Mouse (Mus musculus) embryo, embryonic 11 days (tissue): ENCODE data around the gene H2afy.
A peak's percentile ranks its signal among the peaks of the same experiment; 100 is the strongest.

ENCODE experiments used
- DNase-seq: peaks from one replicate; pipeline ENCODE4 v3.0.0-alpha.2; 2015

Gene H2afy

GRCm38 (mm10) chr13:56110694-56111531 lies 25.2 kb downstream of the H2afy start:
- DNase-seq = no peak

GRCm38 (mm10) chr13:56109703-56110102 lies 26.5 kb downstream of the H2afy start:
- no peak for DNase-seq

- DNase-seq = no peak
These were observed 27.2 kb downstream of the H2afy start for GRCm38 (mm10) chr13:56108849-56109519.

DNA sequence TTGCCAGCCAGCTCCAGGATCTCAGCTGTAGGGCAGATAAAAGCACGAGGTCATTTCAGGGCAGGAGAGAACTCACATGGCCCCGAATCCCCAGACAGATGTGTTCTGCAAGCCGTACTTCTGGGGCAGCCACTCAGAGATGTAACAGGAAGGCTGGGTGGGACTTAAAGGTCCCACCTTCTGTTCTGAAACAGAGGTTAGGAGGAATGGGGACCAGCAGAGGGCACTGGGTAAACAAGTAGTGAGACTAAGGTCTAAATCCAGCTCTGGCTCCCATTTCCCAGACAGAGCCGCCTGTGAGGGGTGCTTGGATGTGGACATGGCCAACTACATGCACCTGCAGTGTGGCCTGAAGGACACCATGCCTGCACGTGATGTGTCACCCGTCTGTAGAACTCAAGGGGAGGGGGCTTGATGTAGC lies 31.2 kb downstream of the H2afy start:
- no peak for DNase-seq

DNA sequence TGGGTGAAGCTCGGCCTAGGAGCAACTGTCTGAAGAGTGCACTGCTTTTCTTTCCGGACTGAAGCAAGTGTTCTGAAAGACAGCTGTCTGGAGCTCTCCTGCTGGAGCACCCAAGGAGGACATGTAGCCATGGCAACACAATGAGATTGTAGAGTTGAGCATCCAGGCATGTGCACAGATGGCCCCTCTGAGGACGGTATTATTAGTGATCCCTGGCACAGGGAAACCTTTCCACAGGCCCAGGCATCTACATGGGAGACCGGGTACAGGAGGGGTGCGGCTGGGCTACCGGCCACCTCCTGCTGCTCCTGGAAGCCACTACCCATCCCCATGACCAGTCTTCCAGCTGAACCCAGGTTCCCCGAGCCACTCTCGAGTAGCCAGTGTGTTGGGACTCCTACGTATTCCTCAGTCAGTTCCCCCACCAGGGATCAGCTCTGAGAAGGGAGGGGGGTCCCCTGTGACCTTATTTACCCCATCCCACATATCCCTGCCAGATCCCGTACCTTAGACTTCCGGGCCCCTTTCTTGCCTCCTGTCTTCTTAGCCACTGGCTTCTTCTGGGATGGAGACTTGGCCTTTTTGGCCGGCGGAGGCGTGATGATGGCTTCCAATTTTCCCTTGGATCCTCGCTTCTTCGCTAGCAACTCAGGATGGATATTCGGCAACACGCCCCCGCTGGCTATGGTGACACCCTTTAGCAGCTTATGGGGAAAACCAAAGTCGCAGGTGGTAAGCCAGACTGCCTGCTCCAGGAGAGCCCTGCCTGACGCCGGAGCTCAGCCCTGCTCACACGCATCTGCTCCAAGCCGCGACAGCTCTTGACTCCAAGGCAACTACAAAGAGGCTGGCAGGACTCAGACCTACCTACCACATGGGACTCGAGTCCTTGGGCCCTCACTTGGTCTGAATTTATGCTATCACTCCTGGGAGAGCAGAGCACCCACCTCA lies 32.1 kb downstream of the H2afy start:
- no peak for DNase-seq

GRCm38 (mm10) chr13:56102160-56102559 lies 34.0 kb downstream of the H2afy start:
- no peak for DNase-seq

- no peak for DNase-seq
These were observed 40.5 kb downstream of the H2afy start for GRCm38 (mm10) chr13:56095601-56096195.

DNA sequence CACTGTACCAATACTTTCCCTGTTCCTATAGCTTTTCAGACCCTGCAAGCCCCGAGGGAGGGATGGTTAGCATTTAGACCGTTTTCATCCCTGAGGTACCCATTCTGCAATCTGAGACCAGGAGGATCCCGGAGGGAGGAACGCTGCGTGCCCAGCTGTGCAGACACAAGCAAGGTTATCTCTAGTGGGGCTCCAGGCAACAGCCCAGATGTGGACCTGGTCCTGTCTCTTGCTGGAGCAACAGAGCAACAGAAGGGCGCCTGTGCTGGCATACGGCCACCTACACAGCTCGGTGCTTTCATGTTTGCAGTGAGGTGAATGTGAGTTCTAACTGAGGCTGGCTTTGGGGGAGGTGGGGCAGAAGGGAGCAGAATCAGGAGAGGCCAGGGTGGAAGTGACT lies 41.6 kb downstream of the H2afy start:
- DNase-seq = no peak

DNA sequence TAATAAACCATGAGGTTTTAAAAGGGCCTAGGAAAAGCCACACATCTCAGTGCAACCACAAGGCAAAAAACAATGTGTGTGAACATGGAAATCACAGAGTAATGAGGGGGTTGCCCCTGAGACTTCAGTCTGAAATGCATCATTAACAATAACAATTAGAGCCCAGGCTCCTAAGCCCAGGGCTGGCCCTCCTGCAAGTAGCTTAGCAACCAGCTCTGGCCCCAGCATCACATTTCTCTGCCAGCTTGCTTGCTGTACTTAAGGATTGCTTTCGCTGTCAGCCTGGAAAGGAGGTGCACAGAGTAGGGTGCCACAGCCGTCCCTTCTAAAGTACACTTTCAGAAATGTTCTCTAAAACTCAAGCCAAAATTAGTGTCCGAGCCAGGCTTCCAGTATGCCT lies 42.5 kb downstream of the H2afy start:
- DNase-seq = no peak

- no peak for DNase-seq
These were observed 43.6 kb downstream of the H2afy start for GRCm38 (mm10) chr13:56092606-56093005.

- no peak for DNase-seq
These were observed 45.6 kb downstream of the H2afy start for GRCm38 (mm10) chr13:56090597-56090996.

DNA sequence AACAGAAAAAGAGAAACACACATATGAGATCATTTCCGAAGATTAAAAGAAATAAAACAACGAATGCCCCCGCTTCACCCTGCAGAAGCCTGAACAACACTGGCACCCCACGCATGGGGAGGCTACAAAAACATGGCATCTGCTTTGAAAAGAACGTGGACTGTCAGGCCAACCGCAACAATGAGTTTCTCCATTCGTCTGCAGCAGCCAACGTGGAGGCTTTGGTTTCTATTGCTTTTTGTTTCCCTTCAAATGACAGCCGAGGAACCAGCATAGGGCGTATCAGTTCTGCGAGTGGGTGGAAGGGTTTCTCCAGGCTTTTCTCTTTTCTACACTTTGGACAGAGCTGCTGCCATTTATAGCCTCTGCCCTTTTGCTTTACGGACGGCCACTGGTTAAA lies 47.6 kb downstream of the H2afy start:
- no peak for DNase-seq

GRCm38 (mm10) chr13:56087936-56088335 lies 48.2 kb downstream of the H2afy start:
- no peak for DNase-seq

DNA sequence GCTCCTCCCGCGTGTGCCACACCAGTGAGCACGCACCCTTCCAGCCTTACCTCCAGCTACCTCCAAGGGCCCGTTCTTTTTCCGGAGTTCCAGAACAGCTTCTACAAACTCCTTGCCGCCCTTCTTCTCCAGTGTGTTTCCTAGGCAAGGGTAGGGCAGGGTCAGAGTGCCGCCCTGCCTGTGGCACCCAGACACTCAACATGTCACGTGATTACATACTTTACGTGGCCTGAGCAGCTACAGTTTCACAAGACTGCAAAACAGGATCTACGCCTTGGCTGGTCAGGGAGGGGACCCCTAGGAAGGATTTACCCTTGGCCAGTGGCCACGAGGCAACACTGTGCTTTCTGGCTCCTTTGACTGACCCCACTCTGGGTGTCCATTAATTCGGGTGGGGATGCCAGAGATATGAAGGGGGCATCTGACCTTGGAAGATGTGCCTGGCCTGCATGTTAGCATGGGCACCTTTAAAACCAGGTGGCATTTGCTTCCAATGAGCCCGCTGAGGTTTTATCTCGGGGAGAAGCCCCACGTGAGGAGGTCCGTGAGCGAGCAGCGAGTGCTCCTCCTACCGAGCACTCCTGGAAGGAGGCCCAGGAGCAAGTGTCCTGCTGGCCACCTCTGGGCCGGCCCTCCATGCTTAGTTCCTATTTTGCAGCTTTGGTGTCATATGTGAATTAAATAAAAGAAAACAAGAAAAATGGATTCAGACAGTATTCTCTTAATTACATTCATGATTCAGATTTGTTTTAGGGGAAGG lies 51.8 kb downstream of the H2afy start:
- no peak for DNase-seq

- no peak for DNase-seq
These were observed 54.5 kb downstream of the H2afy start for GRCm38 (mm10) chr13:56081656-56082055.

DNA sequence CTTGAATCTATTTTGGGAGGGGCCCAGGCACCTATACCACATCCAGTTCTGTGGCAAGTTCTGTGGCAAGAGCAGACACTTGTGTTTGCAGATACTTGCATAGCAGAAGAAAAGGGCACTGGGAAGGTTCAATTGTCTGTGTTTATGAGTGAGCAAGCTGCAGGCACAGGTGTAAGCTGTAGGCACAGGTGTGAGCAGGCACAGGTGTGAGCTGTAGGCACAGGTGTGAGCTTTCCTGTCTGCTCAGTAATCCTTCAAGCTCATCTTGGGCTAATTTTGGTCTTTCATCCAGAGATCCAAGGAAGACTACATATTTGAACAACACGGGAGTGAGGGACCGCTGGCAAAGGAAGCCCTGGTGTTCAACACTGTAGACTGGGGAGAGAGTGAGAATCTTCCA lies 56.5 kb downstream of the H2afy start:
- no peak for DNase-seq

GRCm38 (mm10) chr13:56078724-56079262 lies 57.4 kb downstream of the H2afy start:
- DNase-seq = peak; percentile 44

GRCm38 (mm10) chr13:56075930-56076329 lies 60.2 kb downstream of the H2afy start:
- no peak for DNase-seq

DNA sequence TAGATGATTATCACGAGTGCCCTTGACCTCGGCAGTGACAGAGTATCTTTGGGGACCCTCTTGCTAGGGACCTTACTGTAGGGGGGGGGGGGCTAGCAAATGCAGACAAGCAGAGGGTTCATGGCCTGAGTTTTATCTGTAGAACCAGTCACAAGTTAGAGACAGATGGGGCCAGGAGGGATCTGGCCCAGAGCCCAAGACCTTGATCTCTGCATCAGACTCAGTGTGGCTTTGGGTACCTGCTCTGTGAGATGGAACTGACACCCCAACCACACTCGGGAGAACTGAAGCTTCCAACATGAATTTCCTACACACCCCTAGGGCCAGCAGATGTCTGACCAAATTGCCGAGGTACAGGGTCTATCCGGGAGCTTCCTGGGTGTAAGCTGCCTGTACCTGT lies 63.0 kb downstream of the H2afy start:
- no peak for DNase-seq

GRCm38 (mm10) chr13:56072268-56072607 lies 63.9 kb downstream of the H2afy start:
- peak; percentile 77 for DNase-seq

DNA sequence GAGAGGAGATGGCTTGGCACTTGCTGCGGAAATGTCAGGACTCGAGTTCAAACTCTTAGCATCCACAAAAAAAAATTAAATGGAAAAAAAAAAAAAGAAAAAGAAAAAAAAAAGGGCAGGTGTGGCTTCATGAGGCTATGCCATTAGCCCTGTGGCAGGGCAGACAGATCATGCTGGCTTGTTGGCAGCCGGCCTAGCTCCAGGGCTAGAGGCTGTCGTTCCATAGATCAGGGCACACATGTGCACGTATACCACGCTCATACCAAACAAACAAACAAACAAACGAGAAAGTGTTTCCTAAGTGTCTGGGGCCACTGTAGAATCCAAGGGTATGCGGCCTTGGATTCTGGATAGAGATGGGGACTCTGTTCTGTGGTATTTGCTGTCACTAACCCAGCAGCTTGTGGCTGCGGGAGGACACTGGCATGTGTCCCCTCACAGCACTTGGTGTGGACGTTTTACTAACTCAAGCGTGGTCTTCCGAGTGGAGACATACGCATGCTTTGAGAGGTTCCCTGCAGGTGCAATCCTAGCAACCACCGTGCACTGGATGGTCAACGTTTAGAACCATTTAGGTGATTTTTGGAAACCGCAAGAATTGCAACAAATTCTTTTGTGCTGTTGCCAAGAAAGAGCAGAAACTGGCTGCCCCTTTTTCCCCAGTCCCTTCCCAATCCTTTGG lies 64.4 kb downstream of the H2afy start:
- no peak for DNase-seq
